Mouse (Mus musculus): ENCODE data around the gene Dolk. TPM values are rescaled to one million over a fixed set of nuclear protein-coding genes. Genes with fewer than 3 reads are reported as not detected.

Gene Dolk
- polyA plus RNA-seq (2012; rRNA removed), result 16.9 and 21.0 TPM in 2 replicates

DNA sequence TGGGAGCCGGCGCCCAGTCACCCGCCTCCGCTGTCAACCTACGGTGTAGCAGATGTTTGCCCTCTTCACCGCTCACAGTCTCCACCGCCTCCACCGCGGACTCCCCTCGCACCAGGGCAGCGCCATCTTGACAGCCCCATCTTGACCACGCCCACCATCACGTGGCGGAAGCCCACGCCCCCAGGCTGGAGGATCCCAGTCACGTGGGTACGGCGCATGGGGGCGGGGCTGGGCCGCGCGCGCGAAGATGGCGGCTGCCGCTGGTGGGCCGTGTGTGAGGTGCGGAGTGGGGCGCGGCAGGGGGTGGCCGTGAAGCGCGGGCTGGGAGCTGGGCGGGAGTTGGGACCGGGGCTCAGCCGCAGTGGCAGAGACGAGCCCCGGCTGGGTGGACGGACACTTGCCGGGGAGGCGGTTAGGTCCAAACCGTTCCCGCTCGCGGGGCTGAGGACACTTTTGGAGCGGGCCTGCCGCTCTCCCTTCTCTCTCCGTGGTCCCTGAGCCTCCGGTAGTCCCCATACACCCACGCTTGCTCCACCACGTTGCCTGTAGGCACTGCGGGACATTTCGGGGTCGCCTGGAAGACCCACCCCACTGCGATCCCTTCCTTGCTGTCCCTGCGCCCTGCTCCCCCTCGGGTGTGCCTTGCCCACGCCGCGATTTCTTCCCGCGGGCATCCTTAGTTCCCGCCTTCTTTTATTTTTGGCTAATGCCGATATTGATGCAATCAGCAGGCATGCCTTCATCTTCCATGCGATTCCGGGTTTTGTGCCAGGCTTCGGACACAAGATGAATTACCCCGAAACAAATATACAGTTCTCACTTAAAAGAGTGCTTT, at the start of gene Dolk, which contains the start of gene Nup188:
Gene Dolk, minus strand, starts transcription at position 143 of the 835 bp plus-strand sequence.
Gene Nup188, plus strand, starts transcription at position 206 of the 835 bp plus-strand sequence.
- under 1% methylated on average over 68 of the region's 68 CpGs for WGBS
- peak; percentile 87 for DNase-seq (ENCODE audit: low read depth, low spot score)

DNA sequence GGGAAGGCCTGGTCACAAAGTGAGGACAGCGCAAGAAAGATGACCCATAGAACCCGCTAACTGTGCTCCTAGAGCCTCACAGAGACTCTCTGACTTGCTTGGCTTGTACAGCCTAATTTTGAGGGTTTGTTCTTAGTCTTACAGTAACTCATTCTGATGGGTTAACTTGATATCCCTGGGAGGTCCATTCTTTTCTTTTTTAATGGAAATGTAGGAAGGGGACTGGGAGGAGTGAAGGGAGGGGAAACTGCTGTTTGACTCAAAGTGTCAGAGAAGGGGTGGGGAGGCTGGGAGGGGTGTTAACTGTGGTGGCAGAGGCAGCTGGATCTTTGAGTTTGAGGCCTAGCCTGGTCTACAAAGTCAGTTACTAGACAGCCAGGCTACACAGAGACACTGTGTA, 49.2 kb upstream of the Dolk start:
- 97% methylated on average over 2 of the region's 2 CpGs for WGBS
- no peak for DNase-seq (ENCODE audit: low read depth, low spot score)

DNA sequence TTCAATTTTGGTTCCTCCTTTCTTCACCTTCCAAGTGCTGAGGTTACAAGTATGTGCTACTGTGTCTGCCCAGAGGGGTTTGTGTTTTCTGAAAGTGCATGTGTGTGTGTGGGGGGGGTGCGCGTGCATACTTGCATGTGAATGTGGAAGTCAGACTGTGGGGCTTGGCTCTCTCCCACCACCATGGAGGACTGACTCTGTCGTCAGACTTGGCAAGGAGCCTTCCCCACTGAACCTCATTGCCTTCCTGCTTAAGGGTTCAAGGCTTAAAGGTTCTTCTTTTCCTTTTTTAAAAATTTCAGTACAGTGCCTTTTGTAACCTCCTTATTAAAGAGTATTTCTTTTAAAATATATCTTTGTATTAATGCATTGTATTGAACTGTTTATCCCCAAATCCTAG, 42.7 kb upstream of the Dolk start:
- no peak for DNase-seq (ENCODE audit: low read depth, low spot score)
- 83% methylated on average over 3 of the region's 3 CpGs for WGBS

DNA sequence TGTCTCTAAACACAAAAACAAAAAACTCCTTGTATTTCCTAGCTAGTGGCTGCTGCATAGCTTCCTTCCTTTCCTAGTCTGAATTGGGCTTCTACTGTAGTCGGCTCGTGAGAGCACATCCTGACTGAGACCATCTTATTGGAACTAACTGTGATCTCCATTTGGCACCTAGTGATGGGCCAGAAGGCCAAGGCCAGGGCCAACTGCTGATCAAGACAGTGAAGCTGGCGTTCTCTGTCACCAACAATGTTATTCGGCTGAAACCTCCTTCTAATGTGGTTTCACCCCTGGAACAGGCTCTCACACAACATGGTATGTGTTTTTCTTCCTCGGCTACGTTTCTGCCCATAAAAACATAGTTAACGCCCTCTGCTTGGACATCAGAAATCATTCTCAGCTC, 41.1 kb upstream of the Dolk start:
- 85% methylated on average over 7 of the region's 7 CpGs for WGBS
- no peak for DNase-seq (ENCODE audit: low read depth, low spot score)

DNA sequence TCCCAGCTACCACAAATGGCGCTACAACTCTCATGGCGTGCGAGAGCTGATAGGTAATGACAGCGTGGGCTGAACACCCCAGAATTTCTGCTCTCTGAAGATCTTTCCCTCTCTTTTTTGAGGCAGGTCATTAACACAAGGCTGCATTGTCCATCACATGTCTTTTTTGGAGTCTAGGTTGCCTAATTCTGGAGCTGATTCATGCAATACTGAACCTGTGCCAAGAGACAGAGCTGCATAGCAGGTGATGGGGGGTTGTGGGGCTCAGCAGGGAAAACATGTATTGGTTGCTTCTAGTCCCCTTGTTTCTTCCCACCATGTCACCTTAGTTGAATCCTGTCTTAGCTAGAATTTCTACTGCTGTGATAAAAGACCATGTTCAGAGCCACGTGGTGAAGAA, 39.2 kb upstream of the Dolk start:
- 94% methylated on average over 5 of the region's 5 CpGs for WGBS
- DNase-seq (ENCODE audit: low read depth, low spot score), result no peak

DNA sequence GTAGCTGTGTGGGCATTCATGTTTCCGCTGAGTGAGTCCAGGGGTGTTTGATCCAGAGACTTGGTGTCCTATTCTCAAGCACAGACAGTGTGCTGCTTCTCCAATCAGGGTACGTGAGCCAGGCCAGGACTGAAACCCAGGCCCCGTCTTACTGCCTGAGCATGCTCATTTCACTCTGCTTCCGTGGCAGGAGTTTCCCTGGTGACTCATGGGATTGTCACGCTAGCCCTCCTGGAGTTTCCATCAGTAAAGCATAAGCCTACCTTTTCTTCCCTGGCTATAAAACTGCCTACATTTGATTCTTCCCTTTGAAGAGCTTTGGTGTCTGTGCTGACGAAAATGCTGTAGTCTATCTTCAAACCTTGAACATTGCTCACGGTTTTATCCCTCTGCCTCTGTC, 37.0 kb upstream of the Dolk start:
- 86% methylated on average over 7 of the region's 7 CpGs for WGBS
- DNase-seq (ENCODE audit: low read depth, low spot score), result no peak

DNA sequence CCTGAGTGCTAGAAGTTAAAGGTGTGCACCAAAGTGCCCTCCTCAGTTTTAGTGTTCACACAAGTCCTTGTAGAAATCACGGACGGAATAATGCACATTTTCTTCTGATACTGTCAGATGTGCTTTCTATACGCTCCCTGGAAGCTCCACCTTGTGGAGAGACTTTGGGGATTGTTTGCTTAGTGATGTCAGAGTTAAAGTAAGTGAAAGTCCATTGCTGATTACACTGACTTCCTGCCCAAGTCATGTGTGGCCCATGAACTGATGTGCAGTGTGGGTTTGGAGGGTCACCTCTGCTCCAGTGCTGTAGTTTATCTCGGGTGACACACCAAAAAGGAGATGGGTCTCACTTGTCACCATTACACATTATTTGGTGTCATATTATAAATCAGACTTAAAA, 33.1 kb upstream of the Dolk start:
- peak; percentile 6 for DNase-seq (ENCODE audit: low read depth, low spot score)
- WGBS, result 41% methylated on average over 4 of the region's 4 CpGs

DNA sequence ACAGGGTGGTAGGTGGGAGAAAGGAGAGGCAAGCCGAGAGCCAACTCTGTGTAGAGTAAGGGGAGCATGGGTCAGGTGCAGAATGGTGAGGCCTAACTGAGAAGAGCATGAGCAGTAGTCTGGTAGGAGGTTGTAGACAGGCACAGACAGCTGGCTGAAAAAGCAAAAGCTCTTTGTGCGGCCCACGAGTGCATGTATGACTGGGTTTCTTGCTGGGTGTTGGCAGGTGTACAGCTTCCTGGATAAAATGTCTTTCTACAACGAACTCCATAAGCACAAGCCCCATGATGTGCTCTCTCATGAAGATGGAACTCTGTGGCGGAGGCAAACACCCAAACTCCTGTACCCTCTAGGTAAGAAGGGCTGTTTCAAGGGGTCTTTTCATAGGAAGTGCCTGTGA, 30.8 kb upstream of the Dolk start:
- 90% methylated on average over 5 of the region's 5 CpGs for WGBS

DNA sequence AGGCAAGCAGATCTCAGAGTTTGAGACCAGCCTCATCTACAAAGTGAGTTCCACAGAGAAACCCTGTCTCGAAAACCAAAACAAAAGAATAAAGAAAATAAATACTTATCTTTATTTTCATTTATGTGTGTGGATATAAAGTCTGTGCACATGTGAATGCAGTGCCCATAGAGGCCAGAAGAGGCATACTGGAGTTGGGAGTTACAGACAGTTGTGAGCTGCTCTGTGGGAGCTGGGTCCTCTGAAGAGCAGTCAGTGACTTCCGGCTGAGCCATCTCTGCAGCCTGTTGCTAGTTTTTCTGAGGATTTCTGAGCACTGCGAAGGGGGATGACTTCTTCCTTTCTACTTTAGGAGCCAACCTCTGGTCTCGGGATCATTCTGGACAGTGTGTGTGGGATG, 30.0 kb upstream of the Dolk start:
- 94% methylated on average over 4 of the region's 4 CpGs for WGBS

More for the DNA sequence above, 30.8 kb upstream of the Dolk start:
- DNase-seq (ENCODE audit: low read depth, low spot score), result no peak

DNA sequence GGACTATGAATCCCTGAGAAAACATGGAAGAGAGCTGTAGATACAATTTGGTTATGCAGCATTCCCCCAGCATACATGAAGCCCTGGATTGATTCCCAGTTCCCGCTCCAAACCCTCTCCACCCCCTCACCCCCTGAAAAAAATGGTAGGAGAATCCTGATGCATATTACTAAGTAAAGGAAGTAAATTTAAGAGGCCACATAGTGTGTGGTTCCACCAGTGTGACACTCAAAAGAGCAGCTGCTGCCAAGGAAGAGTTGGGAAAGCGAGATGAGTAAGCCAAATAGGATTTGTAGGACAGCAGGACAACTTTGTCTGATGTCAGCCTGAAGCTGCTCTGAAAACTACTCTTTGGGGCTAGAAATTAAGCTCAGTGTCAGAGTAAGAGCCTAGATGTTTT, 25.3 kb upstream of the Dolk start:
- DNase-seq (ENCODE audit: low read depth, low spot score), result no peak
- WGBS, result 91% methylated on average over 2 of the region's 2 CpGs

More for the DNA sequence above, 30.0 kb upstream of the Dolk start:
- DNase-seq (ENCODE audit: low read depth, low spot score), result no peak

DNA sequence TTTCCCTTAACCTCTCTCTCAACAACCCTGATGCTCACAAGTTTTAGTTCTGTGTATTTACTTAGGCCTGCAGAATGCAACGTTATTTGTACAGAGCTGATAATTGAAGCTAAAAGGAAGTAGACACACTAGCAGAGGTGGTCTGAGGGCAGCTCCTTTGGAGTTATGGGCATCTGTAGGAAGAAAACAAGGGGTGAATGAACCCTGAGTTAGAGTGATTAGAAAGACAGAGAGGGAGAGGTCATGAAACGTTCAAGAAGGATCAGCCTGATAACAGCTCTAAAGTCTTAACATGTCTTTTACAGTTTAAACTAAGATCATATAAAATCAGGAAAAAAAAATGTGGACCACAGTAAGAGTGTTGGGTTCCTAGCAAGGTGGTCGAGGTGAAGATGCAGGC, 23.2 kb upstream of the Dolk start:
- WGBS, result 67% methylated on average over 3 of the region's 3 CpGs

DNA sequence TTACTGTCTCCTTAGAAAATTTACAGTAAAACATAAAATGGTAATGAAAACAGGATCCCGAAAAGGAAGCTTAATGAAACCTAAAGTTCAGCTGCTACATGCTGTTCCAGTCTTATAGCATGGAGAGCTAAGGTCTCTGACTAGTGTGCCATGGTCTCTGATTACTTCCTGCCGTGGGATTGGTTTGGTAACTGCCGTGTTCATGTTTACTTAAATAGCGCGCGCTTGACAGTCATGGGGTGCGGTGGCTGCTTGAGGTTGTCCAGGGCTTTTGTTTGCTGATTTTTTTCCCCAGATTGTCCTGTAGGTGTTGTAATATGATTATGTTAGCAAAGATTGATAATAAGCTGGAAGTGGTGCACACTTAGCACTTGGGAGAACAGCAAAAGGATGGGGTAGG, 20.0 kb upstream of the Dolk start:
- 73% methylated on average over 7 of the region's 7 CpGs for WGBS
- no peak for DNase-seq (ENCODE audit: low read depth, low spot score)

More for the DNA sequence above, 23.2 kb upstream of the Dolk start:
- no peak for DNase-seq (ENCODE audit: low read depth, low spot score)

DNA sequence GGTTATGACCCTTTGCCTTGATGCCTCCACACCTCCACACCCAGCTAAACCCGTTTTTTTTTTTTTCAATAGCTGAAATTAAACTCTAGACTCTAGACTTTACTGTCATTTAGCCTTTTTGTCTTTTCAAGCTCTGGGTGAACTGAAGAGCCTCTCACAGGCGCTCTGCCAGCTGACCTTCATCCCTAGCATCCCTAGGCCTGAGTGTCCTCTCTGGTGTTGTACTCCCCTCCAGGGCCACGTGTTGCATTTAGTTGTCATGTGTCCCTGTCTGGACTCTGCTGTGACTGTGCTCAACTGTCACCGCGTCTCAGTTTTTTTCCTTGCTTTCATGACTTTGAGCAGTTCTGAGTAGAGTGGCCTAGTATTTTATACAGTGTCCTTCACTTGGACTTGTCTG, 13.8 kb upstream of the Dolk start:
- WGBS, result 82% methylated on average over 5 of the region's 5 CpGs
- no peak for DNase-seq (ENCODE audit: low read depth, low spot score)

DNA sequence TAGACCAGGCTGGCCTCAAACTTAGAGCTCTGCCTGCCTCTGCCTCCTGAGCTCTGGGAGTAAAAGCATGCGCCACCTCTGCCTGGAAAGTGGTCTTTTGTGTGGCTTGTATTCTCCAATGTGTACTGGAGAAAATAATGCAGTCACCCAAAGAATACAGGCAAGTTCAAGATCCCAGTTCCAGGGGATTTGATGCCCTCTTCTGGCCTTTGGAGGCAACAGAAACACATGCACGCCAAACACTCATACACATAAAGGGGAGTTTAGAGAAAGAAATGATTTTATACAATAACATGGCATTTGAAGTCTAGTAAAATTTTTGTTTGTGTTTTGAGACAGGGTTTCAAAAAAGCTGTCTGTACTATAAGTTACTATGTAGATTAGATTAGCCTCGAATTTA, 13.4 kb upstream of the Dolk start:
- no peak for DNase-seq (ENCODE audit: low read depth, low spot score)
- WGBS, result 67% methylated on average over 3 of the region's 3 CpGs

DNA sequence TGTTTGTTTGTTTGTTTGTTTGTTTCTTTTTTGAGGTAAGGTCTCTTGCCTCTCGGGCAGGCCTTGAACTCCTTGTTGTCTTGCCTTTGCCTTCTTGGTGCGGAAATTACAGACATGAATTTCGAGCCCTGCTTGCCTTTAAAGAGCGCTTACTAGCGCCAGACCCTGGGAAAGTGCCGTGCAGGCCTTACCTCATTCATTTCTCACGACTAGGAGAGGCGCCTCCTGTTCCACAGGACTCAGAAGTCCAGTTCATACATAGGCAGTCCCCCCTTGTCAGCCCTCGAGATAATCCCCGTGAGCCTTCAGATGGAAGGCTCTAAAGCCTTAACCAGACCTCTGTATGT, 866 bp upstream of the Dolk start:
- WGBS, result 1% methylated on average over 10 of the region's 10 CpGs
- DNase-seq (ENCODE audit: low read depth, low spot score), result no peak

DNA sequence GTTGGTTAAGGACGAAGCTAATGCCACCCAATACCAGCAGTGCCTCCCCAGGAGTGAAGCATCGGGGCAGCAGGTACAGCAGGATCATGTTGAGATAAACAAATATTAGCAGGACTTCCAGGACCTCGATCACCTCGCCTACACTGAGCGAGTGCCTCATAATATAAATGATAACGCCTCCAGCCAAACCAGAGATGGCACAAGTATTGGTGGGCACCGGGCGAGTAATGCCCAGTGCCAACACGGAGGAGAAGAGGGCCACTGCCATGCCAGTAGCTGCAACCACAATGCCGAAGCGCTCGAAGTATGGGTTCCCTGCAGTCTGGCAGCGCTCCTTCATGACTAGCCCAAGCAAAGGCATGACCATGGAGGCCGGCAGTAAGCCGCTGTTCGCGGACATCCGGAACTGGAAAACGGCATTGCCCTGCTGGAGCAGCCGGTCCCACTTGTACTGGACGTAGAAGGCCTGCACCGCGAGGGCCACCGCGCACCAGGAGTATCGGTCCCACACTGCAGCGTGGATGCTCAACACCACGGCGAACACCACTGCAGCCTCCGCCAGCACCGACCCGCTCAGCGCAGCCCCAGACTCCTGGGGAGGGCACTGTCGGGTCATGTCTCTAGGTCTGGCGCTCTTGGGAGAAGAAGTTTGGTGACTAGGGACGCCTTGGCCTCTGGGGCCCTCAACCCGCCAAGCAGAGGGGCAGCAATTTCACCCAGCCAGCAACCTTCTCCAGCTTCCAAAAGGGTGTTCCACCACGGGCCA, 535 bp downstream of the Dolk start:
- 9% methylated on average over 38 of the region's 38 CpGs for WGBS

DNA sequence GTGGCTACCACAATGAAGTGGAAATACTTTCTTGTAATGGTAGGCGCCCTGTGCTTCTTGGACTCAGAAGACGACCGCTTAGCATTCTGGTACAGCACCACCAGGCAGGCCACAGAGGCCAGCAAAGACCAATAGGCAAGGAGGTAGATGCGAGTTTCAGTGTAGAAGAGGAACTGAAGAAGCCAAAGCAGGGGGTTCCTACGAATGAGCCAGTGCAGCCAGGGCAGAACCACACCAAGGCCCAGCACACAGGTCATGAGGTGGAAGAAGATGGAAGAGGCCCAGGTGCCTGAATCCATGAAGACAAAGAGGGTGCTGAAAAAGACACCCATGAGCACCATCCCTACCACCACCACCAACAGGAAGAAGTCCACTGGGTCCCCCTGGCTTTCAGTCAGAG, 1.1 kb downstream of the Dolk start:
- WGBS, result 90% methylated on average over 5 of the region's 5 CpGs
- DNase-seq (ENCODE audit: low read depth, low spot score), result no peak

More for the DNA sequence above, 535 bp downstream of the Dolk start:
- no peak for DNase-seq (ENCODE audit: low read depth, low spot score)

DNA sequence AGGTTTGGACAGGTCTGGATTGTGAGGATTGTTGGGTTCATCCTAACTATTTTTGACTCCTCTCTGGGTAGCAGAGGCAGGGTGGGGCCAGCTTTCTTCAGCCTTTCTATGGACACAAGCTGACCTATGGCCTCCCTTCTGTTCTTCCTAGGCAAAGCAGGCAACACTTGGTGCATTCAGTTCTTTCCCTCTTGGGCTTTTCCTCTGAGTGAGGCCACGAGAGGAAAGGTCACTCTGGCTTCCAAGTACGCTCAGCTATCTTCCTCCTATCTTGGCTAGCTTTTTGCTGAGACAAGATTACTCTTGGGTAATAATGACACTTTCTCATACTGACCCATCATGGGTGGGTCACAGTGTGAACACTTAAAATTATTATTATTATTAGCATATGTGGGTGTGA, 2.9 kb downstream of the Dolk start:
- DNase-seq (ENCODE audit: low read depth, low spot score), result no peak
- WGBS, result 85% methylated on average over 2 of the region's 2 CpGs

DNA sequence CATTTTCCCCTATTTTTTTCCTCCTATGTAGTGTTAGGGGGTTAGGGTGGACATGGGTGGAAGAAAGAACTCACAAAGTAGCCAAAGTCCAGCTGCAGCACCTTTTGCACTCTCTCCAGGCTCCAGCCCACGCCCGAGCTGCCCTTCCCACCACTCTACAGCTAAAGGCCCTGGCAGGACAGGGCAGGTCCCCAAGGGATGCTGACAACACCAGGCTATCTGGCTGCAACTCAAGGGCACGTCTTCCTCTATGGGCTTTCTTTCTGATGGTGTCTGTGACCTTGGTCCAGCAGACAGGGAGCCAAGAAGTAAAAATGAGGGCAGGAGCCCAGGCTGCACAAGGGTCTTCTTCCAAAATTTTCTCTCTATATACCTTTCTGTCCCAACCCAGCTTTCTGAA, 4.5 kb downstream of the Dolk start:
- WGBS, result 67% methylated on average over 3 of the region's 3 CpGs
- no peak for DNase-seq (ENCODE audit: low read depth, low spot score)

DNA sequence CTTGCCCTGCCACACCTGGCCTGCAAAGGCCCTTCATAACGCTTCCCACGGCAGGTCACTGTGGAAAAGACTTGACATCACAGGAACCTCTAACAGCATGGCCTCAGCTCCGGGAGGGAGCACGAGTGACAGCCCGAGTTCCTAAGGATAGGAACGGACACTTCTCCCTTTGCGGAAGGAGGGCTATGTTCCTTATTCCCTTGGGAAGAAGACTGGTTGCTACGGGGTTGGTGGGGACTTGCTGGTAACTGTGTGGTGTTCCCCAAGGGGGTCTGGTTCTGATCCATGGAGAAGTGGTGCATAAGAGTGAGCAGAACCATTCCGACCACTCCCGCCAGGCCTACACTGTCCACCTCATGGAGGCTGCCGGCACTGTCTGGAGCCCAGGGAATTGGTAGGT, 5.4 kb downstream of the Dolk start, which contains the start of gene Gm28038:
Gene Gm28038, plus strand, starts transcription at position 301 of the 400 bp plus-strand sequence.
- no peak for DNase-seq (ENCODE audit: low read depth, low spot score)
- 90% methylated on average over 11 of the region's 11 CpGs for WGBS

DNA sequence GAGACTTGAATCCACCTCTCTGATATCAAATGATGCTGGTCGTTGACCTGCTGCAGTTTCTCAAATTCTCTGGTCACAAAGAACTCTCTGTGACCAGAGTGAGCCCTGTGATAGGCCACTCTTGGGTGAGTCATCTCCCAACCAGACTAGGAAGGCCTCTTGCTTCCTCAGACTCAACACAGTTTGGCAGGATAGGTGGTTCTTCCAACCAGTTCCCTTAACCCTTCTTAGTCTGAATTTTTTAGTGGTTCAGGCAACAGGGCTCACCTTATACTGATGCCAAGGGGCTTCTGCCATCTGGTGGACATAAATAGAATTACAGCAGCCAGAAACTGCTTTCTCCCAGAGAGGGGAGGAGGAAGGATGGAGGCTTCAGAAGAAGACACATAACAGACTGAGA, 16.0 kb downstream of the Dolk start:
- DNase-seq (ENCODE audit: low read depth, low spot score), result no peak

More for the DNA sequence above, 16.0 kb downstream of the Dolk start:
- WGBS, result 0% methylated on average over 1 of the region's 1 CpGs

Data from large intestine, adult 2 months (tissue).